Mouse (Mus musculus): ENCODE measurements around the gene Erv3.
"Not testable (repeated sequence)": the region's sequence is repeated elsewhere in the genome, so short reads cannot be mapped to it uniquely, and the experiment has no call there.

Gene Erv3

DNA sequence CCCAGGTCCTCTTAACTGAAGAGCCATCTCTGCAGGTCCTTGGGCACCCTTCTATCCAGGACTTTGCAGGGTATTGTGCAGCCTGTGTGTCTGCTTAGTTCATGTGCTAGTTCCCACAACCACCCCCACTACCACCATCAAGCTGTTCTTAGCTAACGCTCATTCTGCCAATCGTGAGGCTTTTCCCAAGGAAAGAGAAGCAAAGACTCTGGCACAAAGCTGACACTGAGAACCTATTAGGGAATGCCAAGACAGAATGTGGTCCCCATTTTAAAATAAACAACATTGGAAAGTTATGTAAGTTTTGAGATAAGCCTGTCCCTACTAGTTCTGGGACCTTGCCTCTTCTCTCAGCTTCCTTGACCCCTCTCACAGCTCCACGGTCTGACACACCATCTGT is 3.9 kb upstream of the Erv3 start:
- DNase-seq (ENCODE audit: low read depth) = no peak

GRCm38 (mm10) chr2:131862617-131863275 is 3.2 kb upstream of the Erv3 start:
- DNase-seq (ENCODE audit: low read depth) = no peak

- no peak for DNase-seq (ENCODE audit: low read depth)
Measured at GRCm38 (mm10) chr2:131857838-131858237, 1.7 kb downstream of the Erv3 start.

- DNase-seq (ENCODE audit: low read depth) = peak; percentile 76
Measured at GRCm38 (mm10) chr2:131853719-131854118, 5.8 kb downstream of the Erv3 start.

GRCm38 (mm10) chr2:131851333-131852092 is 8.0 kb downstream of the Erv3 start:
- DNase-seq (ENCODE audit: low read depth) = no peak

DNA sequence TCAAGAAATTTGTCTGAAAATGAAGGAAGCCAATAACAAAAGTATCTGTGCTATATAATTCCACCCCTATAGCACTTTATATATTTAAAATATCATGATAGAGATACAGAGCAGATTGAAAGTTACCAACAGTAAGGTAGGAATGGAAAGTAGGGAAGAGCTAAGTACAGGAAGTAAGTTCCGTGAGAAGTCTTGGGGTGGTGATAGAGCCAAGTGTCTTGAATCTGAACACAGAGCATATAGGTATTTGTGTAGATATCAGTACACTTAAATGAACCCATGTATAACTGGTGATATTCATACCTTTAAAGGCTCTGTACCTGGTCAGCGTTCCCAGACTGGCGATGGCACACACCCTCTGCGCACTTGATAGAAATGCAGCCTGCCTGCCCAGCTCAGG is 9.5 kb downstream of the Erv3 start:
- DNase-seq (ENCODE audit: low read depth) = no peak

GRCm38 (mm10) chr2:131847501-131848359 is 11.8 kb downstream of the Erv3 start:
- no peak for DNase-seq (ENCODE audit: low read depth)

DNA sequence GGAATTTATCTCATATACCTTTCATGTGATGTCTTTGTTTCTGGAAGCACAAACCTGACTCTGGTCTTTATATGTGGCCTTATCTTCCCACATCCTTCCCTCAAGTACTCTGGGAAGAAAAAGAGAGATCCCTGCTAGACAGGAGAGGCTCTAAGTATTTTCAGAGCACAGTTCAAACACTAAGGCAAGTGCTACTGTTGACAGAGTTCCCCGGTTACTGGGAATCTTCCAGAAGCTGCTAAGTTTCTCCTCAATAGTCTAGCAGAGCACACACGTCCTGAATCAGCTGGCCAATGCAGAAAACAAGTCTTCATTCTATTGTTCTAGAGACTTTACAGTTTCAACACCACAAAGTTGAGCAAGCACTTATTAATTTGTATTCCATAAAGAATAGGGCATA is 12.7 kb downstream of the Erv3 start:
- DNase-seq (ENCODE audit: low read depth) = no peak

- DNase-seq (ENCODE audit: low read depth) = no peak
Measured at GRCm38 (mm10) chr2:131846132-131846710, 13.3 kb downstream of the Erv3 start.

DNA sequence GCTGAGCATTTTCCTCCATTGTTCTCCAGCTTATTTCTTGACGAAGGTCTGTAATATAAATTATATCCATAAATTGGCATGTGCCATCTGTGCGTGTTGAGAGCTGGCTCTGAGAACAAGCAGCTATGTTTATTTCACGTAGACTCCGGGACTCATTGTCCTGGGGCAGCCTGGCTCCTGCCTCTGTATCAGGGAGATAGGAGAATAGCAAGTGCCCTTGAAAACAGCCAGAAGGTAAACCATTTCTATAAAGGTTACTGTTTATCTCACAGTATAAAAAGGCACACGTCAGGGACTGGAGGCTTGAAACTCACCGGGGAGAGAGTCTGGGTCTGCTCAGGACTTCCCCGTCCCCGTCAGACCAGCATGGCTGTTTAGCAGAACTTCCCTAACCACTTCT is 13.9 kb downstream of the Erv3 start:
- no peak for DNase-seq (ENCODE audit: low read depth)

DNA sequence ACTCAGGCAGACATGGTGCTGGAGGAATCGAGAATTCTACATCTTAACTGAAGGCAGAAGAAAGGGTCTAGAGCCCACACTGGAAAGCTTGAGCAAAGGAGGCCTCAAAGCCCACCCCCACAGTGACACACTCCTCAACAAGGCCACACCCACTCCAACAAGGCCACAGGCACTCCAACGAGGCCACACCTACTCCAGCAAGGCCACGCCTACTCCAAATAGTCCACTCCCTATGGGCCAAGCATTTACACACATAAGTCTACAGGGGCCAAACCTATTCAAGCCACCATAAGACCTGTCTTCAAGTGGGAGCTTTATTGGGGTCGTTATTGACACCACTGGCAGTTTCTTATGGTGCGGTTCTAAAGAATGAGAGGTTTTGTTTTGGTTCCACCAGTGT is 17.0 kb downstream of the Erv3 start:
- DNase-seq (ENCODE audit: low read depth) = no peak

GRCm38 (mm10) chr2:131841321-131841693 is 18.2 kb downstream of the Erv3 start:
- DNase-seq (ENCODE audit: low read depth) = no peak

- DNase-seq (ENCODE audit: low read depth) = no peak
Measured at GRCm38 (mm10) chr2:131840611-131841320, 18.8 kb downstream of the Erv3 start.

DNA sequence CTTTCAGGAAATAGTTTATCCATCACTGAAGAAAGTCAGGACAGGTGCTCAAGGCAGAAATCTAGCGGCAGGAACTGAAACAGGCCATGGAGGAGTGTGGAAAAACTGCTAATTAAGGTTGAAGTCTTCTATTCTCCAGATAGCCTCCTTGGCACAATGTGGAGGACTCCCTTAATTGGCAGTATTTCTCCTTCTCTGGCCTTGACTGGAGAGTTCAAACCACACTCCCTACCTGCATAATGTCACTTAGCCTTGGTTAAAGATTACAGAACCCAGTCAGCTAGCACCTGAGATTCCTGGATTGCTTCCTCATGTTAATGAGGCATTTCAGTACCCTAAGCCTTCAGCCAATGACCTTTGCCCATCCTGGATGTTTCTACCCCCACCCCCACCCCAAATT is 25.3 kb downstream of the Erv3 start:
- no peak for DNase-seq (ENCODE audit: low read depth)

GRCm38 (mm10) chr2:131831861-131832260 is 27.7 kb downstream of the Erv3 start:
- no peak for DNase-seq (ENCODE audit: low read depth)

DNA sequence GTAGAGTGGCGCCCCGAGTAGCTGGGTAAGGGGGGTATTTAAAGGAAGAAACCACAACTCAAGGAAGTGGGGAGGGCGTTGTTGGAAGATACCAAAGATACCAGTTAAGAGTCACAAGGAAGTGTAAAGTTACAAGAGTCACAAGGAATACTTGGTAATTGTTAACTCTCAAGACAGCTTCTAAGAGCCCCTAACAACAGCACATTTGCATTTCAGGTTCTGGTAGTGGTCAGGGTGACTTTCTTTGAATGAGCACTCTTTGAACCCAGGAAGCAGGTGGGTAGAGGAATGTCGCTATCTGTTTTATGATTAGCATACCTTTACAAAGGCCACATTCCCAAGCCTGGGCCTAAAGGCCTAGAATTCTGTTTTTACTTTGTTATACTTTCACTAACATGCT is 28.6 kb downstream of the Erv3 start:
- not testable (repeated sequence) for DNase-seq (ENCODE audit: low read depth)

DNA sequence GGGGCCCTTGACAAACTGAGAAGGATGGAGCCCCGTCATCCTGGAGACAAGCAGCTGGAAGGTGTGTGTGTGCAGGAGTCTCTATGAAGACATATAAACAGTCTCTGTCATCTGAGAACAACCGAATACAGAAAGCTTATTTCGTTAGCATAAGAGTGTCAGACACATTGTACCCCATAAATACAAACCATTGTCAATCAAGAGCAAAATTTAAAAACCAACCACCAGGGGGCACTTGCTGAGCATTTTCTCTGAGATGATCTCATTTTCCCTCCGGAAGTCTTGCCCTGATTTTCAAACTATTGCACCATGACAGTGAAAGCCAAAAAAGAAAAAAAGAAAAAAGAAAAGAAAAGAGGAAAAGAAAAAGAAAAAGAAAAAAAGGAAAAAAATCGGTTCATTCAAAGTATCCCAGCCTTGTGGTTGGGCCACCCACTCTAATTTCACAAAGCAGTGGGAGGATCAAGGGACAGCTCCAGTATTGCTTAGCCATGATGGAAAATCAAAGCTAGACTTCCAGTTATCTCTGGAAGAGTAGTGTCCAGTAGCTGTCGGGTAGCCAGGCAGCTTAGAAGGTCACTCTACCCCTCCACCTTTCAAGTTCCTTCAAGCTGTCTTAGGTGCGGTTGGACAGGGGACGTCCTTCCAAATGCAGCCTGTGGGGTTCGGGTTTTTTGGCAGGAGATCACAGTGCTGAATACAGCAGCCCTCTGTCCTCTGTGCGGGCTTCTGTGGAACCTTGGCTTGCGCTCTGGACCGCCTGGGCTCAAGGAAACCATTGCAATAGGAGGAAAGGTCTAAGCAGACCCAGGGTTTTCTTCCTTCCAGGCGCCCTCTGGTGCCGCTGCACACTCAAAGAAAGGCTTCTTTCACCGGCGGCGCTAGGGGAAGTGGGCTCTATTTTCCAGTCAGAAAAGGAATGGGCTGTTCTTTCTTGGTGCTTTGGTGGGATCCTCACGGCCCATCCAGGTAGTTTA is 31.3 kb downstream of the Erv3 start:
- DNase-seq (ENCODE audit: low read depth) = no peak

DNA sequence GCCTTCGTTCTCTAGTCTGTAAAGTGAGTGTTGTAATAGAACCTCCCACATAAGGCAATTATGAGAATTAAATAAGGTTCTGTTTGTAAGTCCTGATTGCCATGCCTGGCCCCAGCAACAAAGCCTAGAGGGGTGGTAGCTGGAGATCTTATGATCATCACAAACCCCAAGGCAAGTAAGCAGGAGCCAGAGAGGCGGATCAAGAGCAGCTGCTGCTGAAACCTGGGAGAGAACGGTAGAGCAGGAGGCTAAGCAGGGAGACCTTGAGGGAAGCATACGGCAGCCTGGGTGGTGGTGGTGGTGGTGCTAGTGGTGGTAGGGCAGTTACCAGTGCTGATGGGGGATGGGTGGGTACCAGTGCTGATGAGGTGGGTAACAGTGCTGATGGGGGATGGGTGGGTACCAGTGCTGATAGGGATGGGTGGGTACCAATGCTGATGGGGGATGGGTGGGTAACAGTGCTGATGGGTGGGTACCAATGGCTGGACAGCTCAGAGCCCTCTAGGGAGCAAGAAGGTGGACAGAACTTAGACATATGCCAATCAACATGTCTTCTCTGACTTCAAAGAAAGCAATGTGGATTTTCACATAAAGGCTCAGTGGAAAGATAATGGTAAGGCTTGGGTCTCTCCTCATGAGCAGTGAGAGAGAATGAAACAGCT is 32.4 kb downstream of the Erv3 start:
- DNase-seq (ENCODE audit: low read depth) = no peak

GRCm38 (mm10) chr2:131825498-131825897 is 34.0 kb downstream of the Erv3 start:
- DNase-seq (ENCODE audit: low read depth) = peak; percentile 74

- no peak for DNase-seq (ENCODE audit: low read depth)
Measured at GRCm38 (mm10) chr2:131823931-131824330, 35.6 kb downstream of the Erv3 start.

All from c-Kit-positive CD71-positive TER-119-negative erythroid progenitor cells, embryonic 14.5 days (primary cell).